Mouse (Mus musculus): ENCODE data around the gene Hoxb2.

Gene Hoxb2

GRCm38 (mm10) chr11:96316696-96317607, 33.4 kb upstream of the Hoxb2 start:
- no peak for DNase-seq (ENCODE audit: low read depth)

GRCm38 (mm10) chr11:96317608-96318367, 32.5 kb upstream of the Hoxb2 start, which contains the start of gene Hoxb4:
Gene Hoxb4 (plus strand): TSS chr11:96318267.
- DNase-seq (ENCODE audit: low read depth) = peak; percentile 12

- peak; percentile 91 for DNase-seq (ENCODE audit: low read depth)
These were observed 31.8 kb upstream of the Hoxb2 start for GRCm38 (mm10) chr11:96318368-96319070.

GRCm38 (mm10) chr11:96319071-96319902, 31.0 kb upstream of the Hoxb2 start:
- peak; percentile 38 for DNase-seq (ENCODE audit: low read depth)

- peak; percentile 12 for DNase-seq (ENCODE audit: low read depth)
These were observed 30.4 kb upstream of the Hoxb2 start for GRCm38 (mm10) chr11:96319910-96320309.

- DNase-seq (ENCODE audit: low read depth) = no peak
These were observed 29.6 kb upstream of the Hoxb2 start for GRCm38 (mm10) chr11:96320688-96321087.

- no peak for DNase-seq (ENCODE audit: low read depth)
These were observed 28.5 kb upstream of the Hoxb2 start for GRCm38 (mm10) chr11:96321846-96322245.

- DNase-seq (ENCODE audit: low read depth) = no peak
These were observed 27.6 kb upstream of the Hoxb2 start for GRCm38 (mm10) chr11:96322738-96323137.

- DNase-seq (ENCODE audit: low read depth) = no peak
These were observed 27.2 kb upstream of the Hoxb2 start, which contains the start of gene Hoxb3 for GRCm38 (mm10) chr11:96323154-96323553. Gene Hoxb3 (plus strand): TSS chr11:96323326.

GRCm38 (mm10) chr11:96324125-96324524, 26.2 kb upstream of the Hoxb2 start:
- DNase-seq (ENCODE audit: low read depth) = no peak

- no peak for DNase-seq (ENCODE audit: low read depth)
These were observed 25.4 kb upstream of the Hoxb2 start for GRCm38 (mm10) chr11:96324965-96325364.

GRCm38 (mm10) chr11:96325747-96326212, 24.5 kb upstream of the Hoxb2 start:
- DNase-seq (ENCODE audit: low read depth) = no peak

GRCm38 (mm10) chr11:96326705-96327104, 23.6 kb upstream of the Hoxb2 start:
- no peak for DNase-seq (ENCODE audit: low read depth)

GRCm38 (mm10) chr11:96327122-96327521, 23.2 kb upstream of the Hoxb2 start:
- DNase-seq (ENCODE audit: low read depth) = no peak

GRCm38 (mm10) chr11:96327750-96328149, 22.6 kb upstream of the Hoxb2 start:
- no peak for DNase-seq (ENCODE audit: low read depth)

- DNase-seq (ENCODE audit: low read depth) = no peak
These were observed 21.7 kb upstream of the Hoxb2 start for GRCm38 (mm10) chr11:96328605-96329004.

GRCm38 (mm10) chr11:96332105-96332504, 18.2 kb upstream of the Hoxb2 start:
- no peak for DNase-seq (ENCODE audit: low read depth)

GRCm38 (mm10) chr11:96332618-96333032, 17.7 kb upstream of the Hoxb2 start:
- no peak for DNase-seq (ENCODE audit: low read depth)

- DNase-seq (ENCODE audit: low read depth) = no peak
These were observed 16.9 kb upstream of the Hoxb2 start for GRCm38 (mm10) chr11:96333241-96334001.

- no peak for DNase-seq (ENCODE audit: low read depth)
These were observed 16.3 kb upstream of the Hoxb2 start for GRCm38 (mm10) chr11:96334002-96334364.
